Mouse (Mus musculus): ENCODE results near the gene Ap3d1. TPM values are rescaled to one million over a fixed set of nuclear protein-coding genes. Genes with fewer than 3 reads are reported as not detected.
A peak's percentile ranks its signal among the peaks of the same experiment; 100 is the strongest.

Ap3d1 gene
- polyA plus RNA-seq, 1 experiment, result 96.3 TPM

GRCm38 (mm10) chr10:80703643-80704042 lies 38.4 kb downstream of the Ap3d1 start:
- DNase-seq (ENCODE audit: low spot score), result no peak

GRCm38 (mm10) chr10:80702536-80703390 lies 39.3 kb downstream of the Ap3d1 start:
- peak; percentile 91 for DNase-seq (ENCODE audit: low spot score)

GRCm38 (mm10) chr10:80701721-80702535 lies 40.1 kb downstream of the Ap3d1 start, which contains the start of the genes Mob3a and Izumo4:
Gene Mob3a (minus strand): TSS chr10:80701977.
Gene Izumo4 (plus strand): TSS chr10:80702184.
- peak; percentile 97 for DNase-seq (ENCODE audit: low spot score)

- no peak for DNase-seq (ENCODE audit: low spot score)
These were observed 41.3 kb downstream of the Ap3d1 start for GRCm38 (mm10) chr10:80700732-80701131.

GRCm38 (mm10) chr10:80700038-80700504 lies 42.0 kb downstream of the Ap3d1 start:
- no peak for DNase-seq (ENCODE audit: low spot score)

- no peak for DNase-seq (ENCODE audit: low spot score)
These were observed 43.5 kb downstream of the Ap3d1 start for GRCm38 (mm10) chr10:80698605-80699004.

GRCm38 (mm10) chr10:80697812-80698211 lies 44.3 kb downstream of the Ap3d1 start:
- DNase-seq (ENCODE audit: low spot score), result no peak

GRCm38 (mm10) chr10:80697393-80697787 lies 44.7 kb downstream of the Ap3d1 start:
- DNase-seq (ENCODE audit: low spot score), result no peak

GRCm38 (mm10) chr10:80696502-80697392 lies 45.3 kb downstream of the Ap3d1 start:
- DNase-seq (ENCODE audit: low spot score), result no peak

- no peak for DNase-seq (ENCODE audit: low spot score)
These were observed 46.1 kb downstream of the Ap3d1 start for GRCm38 (mm10) chr10:80695801-80696501.

- no peak for DNase-seq (ENCODE audit: low spot score)
These were observed 46.9 kb downstream of the Ap3d1 start for GRCm38 (mm10) chr10:80695186-80695585.

GRCm38 (mm10) chr10:80694159-80694938 lies 47.7 kb downstream of the Ap3d1 start:
- no peak for DNase-seq (ENCODE audit: low spot score)

- DNase-seq (ENCODE audit: low spot score), result no peak
These were observed 48.5 kb downstream of the Ap3d1 start for GRCm38 (mm10) chr10:80693401-80694045.

- DNase-seq (ENCODE audit: low spot score), result no peak
These were observed 49.6 kb downstream of the Ap3d1 start for GRCm38 (mm10) chr10:80692249-80693165.

- no peak for DNase-seq (ENCODE audit: low spot score)
These were observed 54.2 kb downstream of the Ap3d1 start for GRCm38 (mm10) chr10:80687850-80688249.

GRCm38 (mm10) chr10:80686617-80687016 lies 55.4 kb downstream of the Ap3d1 start:
- no peak for DNase-seq (ENCODE audit: low spot score)

GRCm38 (mm10) chr10:80684984-80685383 lies 57.1 kb downstream of the Ap3d1 start:
- no peak for DNase-seq (ENCODE audit: low spot score)

GRCm38 (mm10) chr10:80684214-80684613 lies 57.9 kb downstream of the Ap3d1 start:
- DNase-seq (ENCODE audit: low spot score), result no peak
